Mouse (Mus musculus) thymus, adult 2 months (tissue): Measurements from ENCODE around the gene Lce1a2.

Experiments
- CTCF ChIP-seq: fragments of 200-500 bp; IDR thresholded peaks from 2 replicates; pipeline ENCODE4 v1.5.1; 2012; ENCODE audit warnings: mild to moderate bottlenecking, control low read depth, low read length, moderate library complexity, borderline replicate concordance; ENCODE audit not compliant: control insufficient read depth, poor library complexity, insufficient read depth; ENCODE audit errors: extremely low read depth
- POLR2A ChIP-seq: fragments of 200-500 bp; IDR thresholded peaks from 2 replicates; pipeline ENCODE4 v1.6.1; 2012; ENCODE audit warnings: mild to moderate bottlenecking, low read length, control low read depth, moderate library complexity; ENCODE audit not compliant: control insufficient read depth, poor library complexity, insufficient read depth; ENCODE audit errors: extremely low read depth

DNA sequence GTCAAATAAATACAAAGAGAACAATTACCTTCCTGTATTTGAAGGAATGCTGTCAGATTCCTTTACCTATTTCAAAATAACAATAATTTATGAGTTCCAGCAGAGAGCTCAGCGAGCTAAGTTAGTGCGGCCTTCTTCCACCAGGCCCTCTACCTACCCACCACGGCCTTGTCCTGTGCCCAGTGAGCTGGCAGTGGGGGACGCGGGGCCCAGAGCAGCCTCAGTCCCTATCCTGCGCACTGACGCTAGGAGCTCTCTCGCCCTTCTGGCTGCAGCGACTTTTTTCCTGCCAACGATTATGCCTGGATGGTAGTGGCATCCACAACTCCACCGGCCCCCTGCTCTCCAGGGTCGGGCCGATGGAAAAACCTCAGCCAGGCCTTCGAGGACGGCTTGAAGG lies 30.3 kb downstream of the Lce1a2 start:
- TF ChIP-seq CTCF (no peak), POLR2A (no peak)
